Mouse (Mus musculus) T-helper 1 cell (primary cell): Measurements from ENCODE around the gene Dydc2.

Experiments
- in situ Hi-C: fragments of 300-600 bp; cut with MboI, MseI; formaldehyde crosslinking; loops from one replicate; pipeline ENCODE4 v1.15.1; 2025; ENCODE audit warnings: high pct_unique_total_duplicates

Dydc2 gene

DNA sequence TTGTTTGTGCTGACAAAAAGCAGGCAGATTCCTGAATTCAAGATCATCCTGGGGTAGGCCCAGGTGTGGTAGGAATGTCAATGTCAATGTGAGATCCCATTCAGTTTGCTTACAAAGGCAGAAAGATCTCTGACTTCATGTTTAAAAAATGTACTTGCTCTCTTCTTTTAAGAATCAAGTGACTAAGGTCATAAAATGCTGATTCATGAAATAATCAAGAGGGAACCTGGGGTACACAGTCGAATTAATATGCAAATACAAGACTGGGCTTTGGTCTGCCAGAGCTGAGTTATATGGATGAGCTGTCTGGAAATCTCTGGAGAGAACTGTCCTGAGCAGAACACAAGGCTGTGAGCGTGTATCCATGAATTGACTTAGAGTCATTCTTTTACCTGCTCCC is 21.6 kb downstream of the Dydc2 start:
- in situ Hi-C loops, result no loop called here

DNA sequence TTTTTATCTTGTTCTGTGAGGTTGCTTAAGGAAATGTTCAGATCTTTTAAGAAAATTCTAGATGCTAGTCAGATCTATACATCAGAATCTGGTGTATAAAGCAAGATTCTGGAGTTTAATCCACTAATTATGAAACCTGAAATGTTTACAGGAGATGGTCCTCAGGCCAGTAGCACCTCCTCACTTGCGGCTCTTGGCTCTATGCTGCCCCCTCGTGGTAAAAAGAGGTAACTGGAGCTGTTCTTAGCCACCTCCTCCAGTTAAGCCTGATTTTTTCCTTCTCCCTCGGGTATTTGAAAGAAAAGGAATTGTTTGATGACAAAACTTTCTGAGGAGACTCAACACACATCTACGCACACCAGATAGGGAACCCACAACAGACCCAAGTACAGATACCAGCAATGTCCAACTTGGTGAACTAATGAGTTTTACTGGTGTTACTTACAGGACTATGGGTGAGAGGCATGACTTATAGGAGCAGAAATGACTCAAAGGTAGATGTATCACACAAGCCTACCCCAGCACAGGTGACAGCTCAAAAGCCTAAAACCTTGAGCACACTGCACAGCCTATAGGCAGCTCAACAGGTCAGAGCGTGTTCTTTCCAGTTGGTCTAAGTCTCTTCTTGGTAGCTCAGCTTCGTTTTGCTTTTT is 33.7 kb downstream of the Dydc2 start:
- in situ Hi-C loops, result loop anchor here (10.0 kb wide), 1 partner anchor 240 kb away; no protein-coding TSS in a partner anchor

DNA sequence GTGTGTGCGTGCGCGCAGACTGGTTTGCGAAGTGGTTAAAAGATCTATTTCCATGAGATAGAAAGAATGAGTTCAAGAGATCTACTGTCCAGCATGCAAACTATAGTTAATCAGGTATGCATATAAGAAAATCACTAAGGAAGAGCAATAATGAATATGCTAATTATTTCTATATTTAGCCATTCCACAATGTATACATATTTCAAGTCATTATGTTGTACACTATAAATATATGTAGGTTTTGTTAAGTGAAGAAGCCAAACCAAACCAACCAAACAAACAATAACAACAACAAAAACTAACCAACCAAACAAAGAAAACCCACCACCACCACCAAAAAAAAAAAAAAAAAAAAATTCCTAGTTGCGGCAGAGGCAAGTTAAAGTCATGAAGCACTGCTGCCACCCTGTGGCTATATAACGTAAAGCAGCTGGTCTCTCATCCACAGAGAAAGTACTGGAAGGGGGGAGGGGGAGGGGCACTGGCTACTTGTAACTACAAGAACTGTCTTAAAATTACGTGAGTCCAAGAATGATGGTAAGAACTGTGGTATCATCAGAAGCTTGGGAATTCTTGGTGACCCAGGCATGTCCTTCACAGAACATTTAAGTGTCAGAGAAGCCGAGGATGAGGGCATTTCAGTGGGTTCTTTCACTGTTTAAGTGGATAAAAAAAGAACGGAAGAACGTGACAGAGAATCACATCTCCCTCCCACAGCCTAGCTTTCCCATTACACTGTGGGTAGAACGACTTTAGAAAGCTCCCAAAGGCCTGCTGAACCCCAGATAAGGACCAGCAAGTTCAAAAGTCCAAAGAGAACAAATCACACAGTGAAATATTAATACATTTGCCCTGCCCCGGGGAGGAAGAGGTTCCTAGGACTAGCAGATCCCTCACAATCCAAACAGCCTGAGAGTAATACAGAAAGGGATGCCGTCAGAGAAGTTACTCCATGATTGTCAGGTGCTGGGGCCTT is 35.6 kb downstream of the Dydc2 start:
- in situ Hi-C loops, result loop anchor here (10.0 kb wide), 1 partner anchor 239 kb away; no protein-coding TSS in a partner anchor

DNA sequence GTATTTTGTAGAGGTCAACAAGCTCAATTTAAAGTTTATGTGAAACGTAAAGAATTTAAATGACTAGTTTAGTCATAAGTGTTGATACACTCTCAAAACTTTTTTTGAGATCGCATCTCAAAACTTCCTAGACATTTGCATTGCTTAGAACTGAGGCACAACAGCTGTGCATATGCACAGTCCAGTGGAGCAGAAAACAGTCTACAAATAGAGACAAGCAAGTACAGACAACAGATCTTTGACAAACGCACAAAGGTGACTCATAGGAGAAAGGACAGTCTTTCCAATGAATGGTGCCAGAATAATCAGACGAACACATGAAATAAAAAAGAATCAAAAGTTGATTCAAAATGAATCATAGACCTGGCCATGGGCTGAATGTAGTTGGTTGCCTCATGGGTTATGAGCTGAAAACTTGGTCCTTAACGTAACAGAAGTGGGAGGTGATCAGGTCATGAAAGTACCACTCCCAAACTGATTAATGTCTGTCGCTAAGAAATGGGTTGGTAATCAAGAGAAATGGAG is 38.0 kb downstream of the Dydc2 start:
- in situ Hi-C loops, result loop anchor here (10.0 kb wide), 1 partner anchor 236 kb away; no protein-coding TSS in a partner anchor

DNA sequence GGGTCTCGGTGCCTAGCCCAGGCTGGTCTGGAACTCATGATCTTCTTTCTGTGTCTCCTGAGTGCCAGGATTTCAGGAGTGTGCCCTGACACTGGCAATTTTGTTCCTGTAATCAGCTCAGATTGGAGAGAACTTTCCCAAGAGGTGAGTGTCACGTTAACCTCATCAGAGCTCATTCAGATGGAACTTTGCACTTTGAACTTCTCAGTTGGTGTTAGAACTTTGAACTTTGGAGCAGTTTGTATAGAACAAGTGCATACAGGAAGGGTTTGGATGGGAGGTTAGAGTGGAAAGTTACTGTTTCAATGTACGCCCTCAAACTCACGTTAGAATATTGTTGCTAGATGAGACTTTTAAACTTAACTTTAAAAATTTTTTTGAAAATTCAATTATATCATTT is 39.7 kb downstream of the Dydc2 start:
- in situ Hi-C loops, result loop anchor here (5.0 kb wide), 2 partner anchors 52 to 117 kb away; no protein-coding TSS in a partner anchor

DNA sequence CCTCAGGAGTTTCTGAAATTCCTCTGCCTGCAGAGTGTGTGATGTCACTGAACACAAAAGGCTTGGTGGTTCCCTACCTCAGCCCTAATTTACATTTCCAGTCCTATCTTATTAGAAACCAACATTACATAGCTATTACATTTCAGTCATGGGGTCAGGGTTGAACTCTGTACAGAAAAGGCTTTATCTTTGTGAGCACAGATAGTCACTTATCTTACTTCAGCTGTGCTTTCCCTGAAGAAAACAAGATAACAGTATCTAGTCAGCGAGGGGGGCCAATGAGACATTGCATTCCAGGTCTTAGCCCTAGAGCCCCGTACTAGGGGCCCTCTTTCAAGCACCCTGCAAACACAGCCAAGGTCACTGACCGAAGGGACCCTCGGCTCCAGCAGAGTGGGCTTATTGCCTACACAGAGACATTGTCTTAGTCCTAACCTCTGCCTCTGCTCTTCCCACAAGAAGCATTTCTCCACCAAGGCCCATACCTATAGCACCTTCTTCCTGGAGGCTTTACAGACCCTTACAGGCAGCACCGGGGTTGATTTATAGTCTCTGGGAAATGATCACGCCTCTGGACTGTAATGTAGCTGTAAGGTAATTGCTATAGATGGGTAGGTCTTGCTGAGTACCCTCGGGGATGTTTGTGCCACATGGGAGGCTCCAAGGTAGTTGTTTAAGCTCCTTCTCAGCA is 43.3 kb downstream of the Dydc2 start:
- in situ Hi-C loops, result loop anchor here (5.0 kb wide), 2 partner anchors 48 to 113 kb away; no protein-coding TSS in a partner anchor

DNA sequence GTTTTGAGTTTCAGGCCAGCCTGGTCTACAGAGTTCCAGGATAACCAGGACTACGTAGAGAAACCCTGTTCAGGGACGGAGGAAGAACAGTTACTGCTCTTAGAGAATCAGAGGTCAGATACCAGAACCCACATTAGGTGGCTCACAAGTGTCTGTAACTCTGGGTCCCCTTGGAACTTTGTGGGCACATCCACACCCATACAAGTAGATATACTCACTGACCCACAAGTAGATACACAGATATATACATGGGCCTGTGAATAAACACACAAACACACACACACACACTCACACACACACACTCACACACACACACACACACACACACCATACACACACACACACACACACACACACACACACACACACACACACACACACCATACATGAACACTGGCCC is 43.9 kb downstream of the Dydc2 start:
- in situ Hi-C loops, result loop anchor here (5.0 kb wide), 2 partner anchors 48 to 113 kb away; no protein-coding TSS in a partner anchor

DNA sequence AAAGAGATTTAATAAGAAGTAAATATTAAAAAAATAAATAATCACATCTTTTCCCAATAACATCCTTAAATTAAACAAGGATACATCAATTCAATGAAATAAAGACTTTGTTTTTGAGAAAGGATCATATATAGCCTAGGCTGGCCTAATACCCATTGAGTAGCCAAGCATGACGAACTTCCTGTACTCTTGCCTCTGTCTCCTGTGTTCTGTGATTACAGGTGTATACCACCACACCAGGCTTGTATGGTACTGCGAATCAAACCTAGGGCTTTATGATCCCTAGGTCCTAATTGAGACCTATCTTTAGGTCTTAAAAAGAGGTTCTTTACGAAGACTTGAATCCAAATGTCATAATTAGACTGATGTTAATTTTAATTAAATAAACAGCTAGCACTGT is 47.8 kb downstream of the Dydc2 start:
- in situ Hi-C loops, result no loop called here

DNA sequence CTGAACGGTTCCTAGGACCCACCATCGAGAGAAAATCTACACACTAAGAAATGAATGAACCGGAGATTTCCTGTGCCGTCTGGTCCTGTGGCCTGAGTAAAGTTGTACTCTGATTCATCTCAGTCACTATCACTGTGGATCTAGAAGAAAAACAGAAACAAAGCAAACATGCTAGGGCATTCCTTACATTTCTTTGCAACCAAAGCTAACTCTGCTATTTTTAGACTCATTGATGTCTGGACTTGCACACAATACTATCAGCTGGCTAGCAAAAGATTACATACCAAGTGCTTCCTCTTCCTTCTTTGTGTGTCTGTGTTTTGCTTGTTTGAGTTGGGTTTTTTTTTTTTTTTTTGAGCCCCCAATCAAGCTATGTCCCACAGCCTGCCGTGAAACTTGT is 51.5 kb downstream of the Dydc2 start:
- in situ Hi-C loops, result no loop called here

DNA sequence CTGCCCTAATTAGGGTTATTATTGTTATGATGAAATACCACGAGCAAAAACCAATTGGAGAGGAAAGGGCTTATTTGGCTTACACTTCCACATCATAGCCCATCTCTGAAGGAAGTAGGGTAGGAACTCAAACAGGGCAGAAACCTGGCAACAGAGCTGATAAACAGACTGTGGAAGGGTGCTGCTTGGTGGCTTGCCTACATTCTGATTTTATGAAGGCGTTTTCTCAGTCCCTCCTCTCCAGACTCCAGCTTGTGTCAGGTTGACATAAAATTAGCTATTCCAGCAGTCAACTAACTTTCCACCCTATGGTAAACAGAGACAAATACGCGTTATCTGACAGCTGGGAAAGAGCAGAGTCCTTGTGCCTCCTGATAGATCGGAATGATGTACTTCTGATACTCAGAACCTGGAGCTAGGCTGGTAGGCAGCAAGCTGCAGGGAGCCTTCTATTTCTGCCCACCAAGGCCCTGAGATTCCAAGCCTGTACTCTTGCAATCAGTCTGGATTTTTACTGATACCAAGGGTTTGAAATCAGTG is 54.2 kb downstream of the Dydc2 start:
- in situ Hi-C loops, result no loop called here

DNA sequence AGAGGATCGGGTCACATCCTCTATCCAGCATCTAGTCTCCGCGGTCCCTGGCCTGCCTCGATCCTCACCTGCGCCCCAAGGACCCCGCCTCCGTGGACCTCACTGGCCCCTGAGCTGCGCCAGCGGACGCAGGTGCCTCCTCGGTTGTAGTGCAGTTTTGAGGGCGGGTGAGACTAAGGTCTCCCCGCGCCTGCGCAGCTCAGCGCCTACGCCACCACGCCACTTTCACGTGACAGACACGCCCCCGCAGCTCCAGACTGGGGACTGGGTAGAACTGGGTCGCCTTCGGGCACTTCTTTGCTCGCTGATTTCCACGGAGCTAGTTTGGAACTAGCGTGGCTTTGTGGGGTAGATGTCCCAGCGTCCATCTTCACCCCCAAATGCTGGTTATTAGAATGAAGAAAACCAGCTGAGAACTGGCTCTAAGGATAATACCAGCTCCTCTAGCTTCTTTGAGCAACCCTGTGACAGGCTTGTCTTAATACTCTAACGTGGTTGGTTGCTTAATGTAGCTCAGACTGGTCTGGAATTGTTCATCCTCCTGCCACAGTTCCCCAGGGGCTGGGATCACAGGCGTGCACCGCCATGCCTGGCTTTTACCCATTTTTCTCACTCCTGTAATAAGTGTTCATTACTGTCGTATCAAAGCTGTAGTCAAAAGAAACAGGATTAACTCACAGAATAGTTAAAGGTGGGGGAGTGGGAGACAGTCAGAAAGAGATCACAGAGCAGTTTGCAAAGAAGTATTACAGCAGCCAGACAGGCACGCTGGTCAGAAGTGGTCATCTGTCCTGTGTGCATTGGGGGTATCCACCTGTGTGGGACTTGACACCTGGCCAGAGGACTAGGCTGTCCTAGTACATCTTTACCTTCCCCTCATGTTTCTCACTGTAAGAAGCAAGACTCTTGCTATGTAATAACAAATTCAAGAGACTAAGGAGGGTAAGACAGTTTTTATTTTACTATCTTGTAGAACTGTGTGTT is 55.1 kb downstream of the Dydc2 start, which contains the start of gene Fam213a:
Gene Fam213a (minus strand): TSS at position 159 of the 984 bp plus-strand sequence.
- in situ Hi-C loops, result no loop called here

DNA sequence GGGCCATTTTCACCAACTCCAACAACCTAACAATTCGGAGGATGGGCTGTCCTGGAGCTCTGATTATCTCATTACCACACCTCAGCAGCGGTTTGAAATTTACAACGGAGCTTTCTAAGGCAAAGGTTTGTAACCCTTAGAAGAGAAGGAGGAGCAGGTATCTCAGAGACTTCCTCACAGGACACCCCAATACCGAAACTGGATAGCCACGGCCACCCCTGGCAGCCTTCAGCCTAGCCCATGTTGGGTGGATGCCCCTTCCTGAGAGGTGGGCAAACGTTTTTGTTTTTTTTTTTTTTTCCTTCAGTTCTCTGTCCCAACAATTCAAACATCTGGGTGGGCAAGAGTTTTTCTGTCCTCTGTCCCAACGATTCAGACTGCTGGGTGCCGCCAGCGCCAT is 55.9 kb downstream of the Dydc2 start:
- in situ Hi-C loops, result no loop called here

DNA sequence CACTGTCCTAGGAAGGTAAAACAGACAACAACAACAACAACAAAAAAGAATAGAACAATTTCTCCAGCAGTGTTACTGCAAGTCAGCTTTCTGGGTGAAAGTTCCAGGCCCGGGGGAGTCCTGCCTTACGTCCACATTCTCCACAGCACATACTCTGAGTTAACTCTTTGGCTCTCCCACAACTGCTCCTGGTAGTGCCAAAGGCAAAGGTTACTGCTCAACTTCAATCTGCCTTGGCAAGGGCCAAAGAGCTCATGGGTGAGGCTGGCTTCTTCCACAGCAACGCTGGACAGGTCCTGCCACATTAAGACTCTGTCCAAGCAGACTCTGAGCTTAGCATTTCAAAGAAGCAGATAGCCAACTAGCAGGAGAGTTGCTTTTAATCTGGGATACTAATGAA is 57.1 kb downstream of the Dydc2 start:
- in situ Hi-C loops, result no loop called here

DNA sequence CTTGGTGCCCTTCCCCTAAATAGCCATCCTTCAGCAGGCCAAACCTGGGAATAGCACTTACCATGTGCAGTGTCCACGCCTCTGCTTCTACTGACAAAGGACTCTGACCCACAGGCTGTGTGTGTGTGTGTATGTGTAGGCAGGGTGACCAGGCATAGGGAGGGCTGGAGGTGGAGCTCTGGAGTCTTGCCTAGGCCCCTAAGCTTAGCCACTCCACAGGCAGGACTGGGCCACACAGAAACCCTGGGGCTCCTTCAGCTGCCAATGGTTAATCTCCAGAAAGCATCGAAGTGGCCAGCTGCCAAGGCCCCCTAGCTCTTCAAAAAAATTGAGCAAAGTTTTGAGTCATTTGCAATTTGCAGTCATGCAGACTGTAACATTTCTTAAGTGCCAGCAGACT is 60.9 kb downstream of the Dydc2 start:
- in situ Hi-C loops, result no loop called here

DNA sequence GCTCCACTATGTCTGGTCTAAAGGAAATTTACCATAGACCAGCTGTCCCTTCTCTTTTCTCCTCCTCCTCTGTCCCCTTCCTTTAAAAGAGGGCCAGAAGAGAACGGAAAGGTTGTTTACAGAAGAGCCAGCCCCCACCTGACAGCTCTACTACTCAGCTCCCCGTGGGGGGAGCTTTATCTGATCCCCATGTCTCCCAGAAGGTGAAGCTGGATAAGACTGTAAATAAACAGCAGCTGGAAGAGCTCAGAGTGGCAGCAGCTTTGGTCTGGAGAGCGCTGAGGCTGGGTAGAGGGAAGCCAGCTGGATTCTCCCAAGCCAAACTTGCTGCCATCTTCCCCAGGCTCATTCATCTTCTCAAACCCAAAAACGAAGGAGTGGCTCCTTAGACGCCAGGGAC is 61.4 kb downstream of the Dydc2 start:
- in situ Hi-C loops, result no loop called here

DNA sequence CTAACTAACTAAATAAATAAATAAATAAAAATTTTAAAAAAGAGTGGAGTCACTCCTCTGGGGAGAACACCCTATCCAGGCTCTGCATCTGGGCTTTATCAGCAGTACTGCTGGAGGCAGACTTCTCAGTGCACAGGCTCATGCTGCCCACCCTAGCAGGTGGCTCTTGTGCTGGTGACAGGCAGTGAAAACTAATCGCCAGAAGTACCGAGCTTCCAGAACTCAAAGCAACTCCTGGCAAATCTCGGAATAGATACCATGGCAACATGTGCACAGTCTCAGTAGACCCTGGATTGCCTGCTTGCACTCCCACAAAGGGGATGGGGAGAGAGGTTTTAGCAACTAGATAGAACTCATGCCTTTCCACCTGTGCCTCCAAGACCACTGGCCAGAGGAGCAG is 62.1 kb downstream of the Dydc2 start:
- in situ Hi-C loops, result no loop called here

DNA sequence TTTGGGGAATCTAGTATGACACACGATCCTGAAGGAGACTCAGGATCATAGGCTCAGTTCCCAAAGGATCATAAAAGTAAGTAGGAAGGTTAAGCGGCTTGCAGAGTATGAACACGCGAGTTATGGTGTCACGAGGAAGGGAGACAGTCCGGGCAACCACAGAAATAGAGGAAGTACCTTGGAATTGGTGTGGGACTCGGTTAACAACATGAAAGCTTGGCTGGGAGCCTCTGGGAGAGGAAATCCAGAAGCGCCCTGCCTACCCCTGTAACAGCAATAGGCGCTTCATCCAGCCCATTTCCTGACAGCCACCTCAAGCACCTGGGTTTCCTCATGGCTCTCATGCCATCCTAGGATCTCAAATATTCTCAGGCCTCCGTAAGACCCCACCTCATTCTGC is 62.7 kb downstream of the Dydc2 start:
- in situ Hi-C loops, result no loop called here

DNA sequence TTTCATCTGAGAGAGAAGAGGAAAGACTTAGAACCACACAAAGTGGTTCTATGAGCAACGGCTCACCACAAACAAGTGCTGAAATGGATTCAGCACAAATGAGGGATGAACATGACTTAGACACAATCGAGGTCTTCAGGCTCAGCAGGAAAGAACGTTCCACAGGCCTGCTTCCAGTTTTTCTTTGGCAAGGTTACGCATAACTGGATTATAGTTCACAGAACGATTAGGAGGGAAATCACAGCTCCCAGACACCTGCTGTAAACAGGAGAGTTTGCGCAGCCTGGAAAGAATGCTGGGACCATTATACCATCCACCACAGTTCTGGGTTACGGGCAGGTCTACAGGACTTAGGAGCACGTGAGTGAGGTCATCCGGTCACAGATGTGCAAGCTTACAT is 63.3 kb downstream of the Dydc2 start:
- in situ Hi-C loops, result no loop called here

DNA sequence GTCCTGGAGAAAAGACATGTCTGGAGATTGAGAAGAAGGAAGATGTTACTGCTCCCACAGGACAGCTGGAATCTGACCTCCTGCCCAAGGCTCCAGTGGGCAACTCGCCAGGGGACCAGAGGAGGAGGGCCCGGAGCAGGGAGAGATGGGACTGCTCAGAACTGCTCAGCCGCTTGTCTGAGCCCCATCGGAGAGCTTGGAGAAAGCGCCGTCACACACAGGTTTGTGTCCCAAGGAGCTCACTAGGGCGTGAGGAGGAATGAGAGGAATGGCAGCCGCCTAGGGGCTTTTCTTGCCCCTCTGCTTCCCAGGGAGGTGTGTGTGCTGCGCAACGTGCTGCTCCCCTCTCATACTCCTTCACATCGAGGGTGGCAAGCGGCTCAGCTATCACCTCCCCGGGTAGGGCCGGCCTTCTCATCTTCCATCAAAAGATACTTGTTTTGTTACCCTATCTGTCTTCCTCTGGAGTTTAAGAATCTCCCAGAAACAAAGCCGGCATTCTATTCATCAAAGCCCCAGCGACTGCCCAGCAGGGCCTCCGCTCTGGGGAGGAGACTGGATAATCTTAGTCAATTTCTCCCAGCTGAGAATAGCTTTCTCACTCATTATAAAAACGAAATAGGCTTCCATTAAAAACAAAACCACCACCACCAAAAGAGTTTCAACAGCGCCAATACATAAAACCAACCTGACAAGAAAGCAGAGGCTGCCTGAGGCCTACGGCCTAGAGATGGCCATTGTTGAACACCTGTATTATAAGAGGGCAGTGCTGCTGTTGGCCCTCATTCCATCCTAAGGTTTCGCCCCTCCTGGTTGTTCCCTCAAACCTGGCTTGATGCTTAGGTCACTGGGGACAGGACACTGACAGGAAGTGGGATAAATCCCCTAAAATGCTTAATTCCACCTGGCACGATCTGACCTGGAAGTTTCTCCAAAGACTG is 64.5 kb downstream of the Dydc2 start:
- in situ Hi-C loops, result no loop called here
